Comparison of ENCODE assay signal across 18 mouse cellular contexts in genomic region chr4:153885836-153886235, GRCm38 (mm10).
DNase-seq lines count a peak whose midpoint lies in the region; ATAC-seq and TF ChIP-seq lines count a peak whose summit lies in the region.
"Had no signal": no experiment of that assay in that cellular context is flagged by ENCODE, and none has a peak within 500 bp of the region (broad histone marks: within the 10 kb centered on the region; RNA-seq: fewer than 3 reads in every experiment).

No protein-coding gene starts in this region.

- peak; percentile 35 for DNase-seq in forebrain, postnatal 0 days
- DNase-seq in forebrain, embryonic 10.5 days (ENCODE audit: extremely low spot score, low spot score): no peak
- peak; percentile 16 to 24 for DNase-seq in left cerebral cortex, postnatal 14 days (ENCODE audit: low spot score in 2 of 2)
- DNase-seq in left cerebral cortex, adult 18-20 months (ENCODE audit: low spot score in 2 of 2): no peak
- peak; percentile 57 for DNase-seq in brain, adult 2 months (ENCODE audit: low read depth, low spot score)
- peak; percentile 47 for DNase-seq in cerebellum, adult 9-10 months
- no peak for DNase-seq in thymus, postnatal 4 days
- DNase-seq: adrenal gland, postnatal 25 days; heart, postnatal 4 days; kidney, adult 18-20 months; kidney, postnatal 25 days; liver, embryonic 13.5 days; lung, postnatal 10 days had no signal

- no peaks in the 10 kb centered on the region for H3K27me3 ChIP-seq in forebrain, postnatal 0 days (ENCODE audit: insufficient read depth, low read length)
- H3K27me3 ChIP-seq in forebrain, embryonic 10.5 days (ENCODE audit: poor library complexity, severe bottlenecking): no peaks in the 10 kb centered on the region
- H3K27me3 ChIP-seq: embryonic facial prominence, embryonic 12.5 days; liver, embryonic 13.5 days had no signal

- H3K9ac ChIP-seq in forebrain, postnatal 0 days: no peak overlapping the region
- H3K9ac ChIP-seq: embryonic facial prominence, embryonic 12.5 days; heart, embryonic 13.5 days; liver, embryonic 13.5 days had no signal

- no peak overlapping the region for H3K27ac ChIP-seq in forebrain, postnatal 0 days (ENCODE audit: low read depth, low read length)
- no peak overlapping the region for H3K27ac ChIP-seq in forebrain, embryonic 10.5 days
- H3K27ac ChIP-seq: embryonic facial prominence, embryonic 12.5 days; heart, embryonic 13.5 days; liver, embryonic 13.5 days had no signal

- peak; percentile 65; the same call in 1 of the 2 replicates for ATAC-seq in forebrain, postnatal 0 days
- no peak for ATAC-seq in inflammation-experienced regulatory T-cells, adult 6 months
- ATAC-seq: activated CD4-positive, CD25-positive, alpha-beta regulatory T cell, adult 4 months had no signal

- intact Hi-C loops in left cerebral cortex, postnatal 14 days (cut with DNase I): no loop called here

- TF ChIP-seq CTCF in forebrain, postnatal 0 days (IDR thresholded peaks at IDR 0.05; ENCODE audit: low read depth): no peak

- H3K4me3 ChIP-seq in forebrain, postnatal 0 days (ENCODE audit: low read depth, low read length): no peak overlapping the region
- no peak overlapping the region for H3K4me3 ChIP-seq in forebrain, embryonic 10.5 days
- H3K4me3 ChIP-seq: embryonic facial prominence, embryonic 12.5 days; heart, embryonic 13.5 days; liver, embryonic 13.5 days; myocyte had no signal

- H3K4me1 ChIP-seq in forebrain, postnatal 0 days (ENCODE audit: insufficient read depth): peaks cover 2% of the 10 kb centered on the region; the same call in 1 of the 2 replicates
- no peaks in the 10 kb centered on the region; the same call in 1 of the 2 replicates for H3K4me1 ChIP-seq in forebrain, embryonic 10.5 days
- H3K4me1 ChIP-seq: embryonic facial prominence, embryonic 12.5 days; heart, embryonic 13.5 days; liver, embryonic 13.5 days had no signal

- H3K9me3 ChIP-seq in forebrain, postnatal 0 days (ENCODE audit: low read length): no peaks in the 10 kb centered on the region
- no peaks in the 10 kb centered on the region for H3K9me3 ChIP-seq in forebrain, embryonic 10.5 days
- H3K9me3 ChIP-seq: embryonic facial prominence, embryonic 12.5 days; liver, embryonic 13.5 days had no signal

- no peaks in the 10 kb centered on the region for H3K36me3 ChIP-seq in forebrain, postnatal 0 days (ENCODE audit: insufficient read depth)
- H3K36me3 ChIP-seq in forebrain, embryonic 10.5 days (replicated peaks): no peaks in the 10 kb centered on the region
- H3K36me3 ChIP-seq: embryonic facial prominence, embryonic 12.5 days; heart, embryonic 13.5 days; liver, embryonic 13.5 days had no signal

- H3K4me2 ChIP-seq in forebrain, postnatal 0 days (ENCODE audit: low read depth): no peak overlapping the region
- H3K4me2 ChIP-seq: embryonic facial prominence, embryonic 12.5 days; heart, embryonic 13.5 days; liver, embryonic 13.5 days had no signal

- 40% methylated on average over 6 of the region's 6 CpGs for WGBS in forebrain, postnatal 0 days
- 89% methylated on average over 6 of the region's 6 CpGs for whole genome bisulfite sequencing in forebrain, embryonic 10.5 days

Comparison
In these comparisons a context has a peak if more than half of its experiments do, and no peak if none do; other contexts are left out.
1. DNase-seq: peak in forebrain, postnatal 0 days (single experiment), left cerebral cortex, postnatal 14 days (2 of 2), brain, adult 2 months (single experiment) and cerebellum, adult 9-10 months (single experiment); none in forebrain, embryonic 10.5 days (single experiment), left cerebral cortex, adult 18-20 months (0 of 2) and thymus, postnatal 4 days (single experiment).